Mouse (Mus musculus) erythroid progenitor cell, adult 5-6 weeks (primary cell): ENCODE measurements around the gene Tesk2. TPM values are rescaled to one million over a fixed set of nuclear protein-coding genes. Genes with fewer than 3 reads are reported as not detected.
"Not testable (repeated sequence)": the region's sequence is repeated elsewhere in the genome, so short reads cannot be mapped to it uniquely, and the experiment has no call there.

Source experiments
- ATAC-seq: replicated peaks from 2 replicates; pipeline ENCODE4 v1.8.0; 2016; ENCODE audit warnings: moderate number of reproducible peaks, mild to moderate bottlenecking, moderate TSS enrichment, inconsistent platforms; ENCODE audit not compliant: poor library complexity, low FRiP score, severe bottlenecking
- total RNA-seq, 2 experiments: library from RNA; stranded (forward) in 1 of 2; stranded (reverse) in 1 of 2; fragments of 150-400 nt in 1 of 2; fragments of 186-747, 209-891 nt in 1 of 2; gene quantifications; 2 replicates each; pipeline versions ENCODE4 v1.2.3 to v1.2.4; 2015 to 2017; ENCODE audit warnings: low replicate concordance in 2 of 2

The Tesk2 gene
- total RNA-seq, 2 experiments from 2014 or later: 3.6 to 17.2 TPM

GRCm38 (mm10) chr4:116830070-116830368 lies 109.3 kb downstream of the Tesk2 start:
- no peak for ATAC-seq

DNA sequence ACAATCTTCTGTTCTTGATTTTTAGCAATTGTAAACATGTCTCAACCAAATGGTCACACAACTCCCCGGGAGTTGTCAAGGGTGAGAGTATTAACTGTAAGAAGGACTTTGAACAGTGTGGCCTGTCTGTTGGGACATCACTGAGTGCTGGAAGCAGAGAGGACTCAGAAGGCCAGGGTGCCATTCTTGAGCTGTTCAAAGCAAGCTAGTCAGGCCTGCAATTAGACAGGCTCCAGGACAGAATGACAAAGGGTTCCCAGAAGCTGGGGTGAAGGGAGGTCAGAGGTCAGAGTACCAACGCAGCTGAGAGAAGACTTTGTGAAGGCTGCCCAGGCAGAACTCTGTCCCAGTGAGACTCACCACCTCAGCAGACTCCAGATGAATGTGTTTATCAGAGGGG lies 118.3 kb downstream of the Tesk2 start:
- no peak for ATAC-seq

- ATAC-seq: not testable (repeated sequence)
Observed at GRCm38 (mm10) chr4:116840096-116840495, 119.3 kb downstream of the Tesk2 start.

DNA sequence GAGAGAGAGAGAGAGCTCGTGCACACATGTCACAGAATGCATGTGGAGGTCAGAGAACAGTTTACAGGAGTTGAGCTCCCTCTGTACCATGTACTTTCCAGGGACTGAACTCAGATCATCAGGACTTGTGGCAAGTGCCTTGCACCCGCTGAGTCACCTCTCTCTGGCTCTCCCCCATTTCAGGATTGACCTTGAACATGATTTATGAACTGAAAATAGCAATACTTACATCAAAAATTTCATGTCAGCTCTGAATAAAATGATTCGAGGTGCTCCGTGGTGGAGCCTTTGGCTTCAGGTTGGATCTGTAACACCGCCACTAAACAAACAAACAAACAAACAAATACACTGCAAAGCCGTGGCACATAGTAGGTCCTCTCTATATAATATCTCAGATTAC lies 120.1 kb downstream of the Tesk2 start:
- ATAC-seq: no peak

GRCm38 (mm10) chr4:116844324-116844723 lies 123.6 kb downstream of the Tesk2 start:
- ATAC-seq: no peak

DNA sequence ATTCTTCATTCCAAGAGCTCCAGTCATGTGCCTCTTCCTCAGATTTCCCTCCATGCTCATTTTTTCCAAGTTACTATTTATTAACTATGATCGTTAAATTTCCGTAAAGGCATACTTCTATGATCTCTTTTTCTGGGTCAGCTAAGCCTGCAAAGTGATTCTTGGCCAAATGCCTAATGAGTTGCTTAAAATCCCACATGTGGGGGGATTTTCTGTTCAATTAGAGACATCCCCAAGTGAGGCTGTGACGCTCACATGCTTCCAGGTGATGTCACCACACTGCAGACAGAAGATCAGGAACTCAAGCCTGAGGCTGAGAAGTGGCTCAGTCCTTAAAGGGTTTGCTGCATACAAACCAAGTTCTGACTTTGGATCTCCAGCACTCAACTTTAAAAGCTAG lies 129.2 kb downstream of the Tesk2 start:
- no peak for ATAC-seq

DNA sequence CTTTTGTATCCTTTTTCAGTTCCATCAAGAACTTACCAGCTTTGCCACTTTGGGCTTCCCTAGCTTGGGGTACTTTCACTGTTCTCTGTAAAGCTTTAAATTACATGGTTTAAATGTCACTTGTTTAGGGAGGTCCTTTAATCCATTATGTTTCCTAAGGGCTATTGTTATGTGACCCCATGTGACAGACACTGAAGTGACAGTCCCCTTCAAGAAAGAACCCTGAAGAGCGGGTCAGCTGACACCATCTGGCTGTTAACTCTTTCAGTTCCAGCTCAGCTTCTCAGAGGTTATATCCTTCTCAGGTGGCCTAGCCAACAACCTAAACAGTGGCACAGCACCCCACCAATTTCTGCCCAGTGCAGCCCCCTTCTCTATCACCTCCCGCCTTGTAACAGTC lies 133.5 kb downstream of the Tesk2 start:
- no peak for ATAC-seq

Other genes starting within 250 kb of the Tesk2 start
- 12.2 and 13.3 TPM in 2 replicates for gene Ipp, start 213.4 kb upstream of the Tesk2 start, total RNA-seq (2015; ENCODE audit: low replicate concordance)
- 30.0 and 32.3 TPM in 2 replicates for gene Ipp, start 213.4 kb upstream of the Tesk2 start, total RNA-seq (2017; ENCODE audit: low replicate concordance)
- 5.9 and 10.1 TPM in 2 replicates for gene Tmem69, start 165.0 kb upstream of the Tesk2 start, total RNA-seq (2015; ENCODE audit: low replicate concordance)
- 2.4 and 9.8 TPM in 2 replicates for gene Tmem69, start 165.0 kb upstream of the Tesk2 start, total RNA-seq (2017; ENCODE audit: low replicate concordance)
- gene Gpbp1l1, start 163.3 kb upstream of the Tesk2 start, total RNA-seq (2015; ENCODE audit: low replicate concordance): 90.1 and 126 TPM in 2 replicates
- gene Gpbp1l1, start 163.3 kb upstream of the Tesk2 start, total RNA-seq (2017; ENCODE audit: low replicate concordance): 101 and 136 TPM in 2 replicates
- 5.9 TPM in 1 of 2 replicates, not detected in the other for gene Ccdc17, start 124.3 kb upstream of the Tesk2 start, total RNA-seq (2015; ENCODE audit: low replicate concordance)
- 2.6 and 5.3 TPM in 2 replicates for gene Ccdc17, start 124.3 kb upstream of the Tesk2 start, total RNA-seq (2017; ENCODE audit: low replicate concordance)
- 75.5 and 103 TPM in 2 replicates for gene Nasp, start 93.0 kb upstream of the Tesk2 start, total RNA-seq (2015; ENCODE audit: low replicate concordance)
- 126 and 154 TPM in 2 replicates for gene Nasp, start 93.0 kb upstream of the Tesk2 start, total RNA-seq (2017; ENCODE audit: low replicate concordance)
- 130 and 134 TPM in 2 replicates for gene Akr1a1, start 69.3 kb upstream of the Tesk2 start, total RNA-seq (2015; ENCODE audit: low replicate concordance)
- 99.1 and 124 TPM in 2 replicates for gene Akr1a1, start 69.3 kb upstream of the Tesk2 start, total RNA-seq (2017; ENCODE audit: low replicate concordance)
- gene Prdx1, start 35.4 kb upstream of the Tesk2 start, total RNA-seq (2015; ENCODE audit: low replicate concordance): 99.3 and 104 TPM in 2 replicates
- gene Prdx1, start 35.4 kb upstream of the Tesk2 start, total RNA-seq (2017; ENCODE audit: low replicate concordance): 39.4 and 52.6 TPM in 2 replicates
- 2.9 and 12.6 TPM in 2 replicates for gene Mmachc, start 12.5 kb upstream of the Tesk2 start, total RNA-seq (2015; ENCODE audit: low replicate concordance)
- 1.5 and 3.6 TPM in 2 replicates for gene Mmachc, start 12.5 kb upstream of the Tesk2 start, total RNA-seq (2017; ENCODE audit: low replicate concordance)
- 61.2 and 127 TPM in 2 replicates for gene Ccdc163, start 12.4 kb upstream of the Tesk2 start, total RNA-seq (2015; ENCODE audit: low replicate concordance)
- 11.7 and 21.4 TPM in 2 replicates for gene Ccdc163, start 12.4 kb upstream of the Tesk2 start, total RNA-seq (2017; ENCODE audit: low replicate concordance)
- 4.6 and 6.8 TPM in 2 replicates for gene Toe1, start 86.7 kb downstream of the Tesk2 start, total RNA-seq (2015; ENCODE audit: low replicate concordance)
- 4.1 and 27.0 TPM in 2 replicates for gene Toe1, start 86.7 kb downstream of the Tesk2 start, total RNA-seq (2017; ENCODE audit: low replicate concordance)
- 0.84 and 9.4 TPM in 2 replicates for gene Mutyh, start 86.8 kb downstream of the Tesk2 start, total RNA-seq (2015; ENCODE audit: low replicate concordance)
- gene Mutyh, start 86.8 kb downstream of the Tesk2 start, total RNA-seq (2017; ENCODE audit: low replicate concordance): 1.2 TPM in 1 of 2 replicates, not detected in the other
- not detected in 2 replicates for gene Hpdl, start 100.8 kb downstream of the Tesk2 start, total RNA-seq (2015; ENCODE audit: low replicate concordance)
- not detected in 2 replicates for gene Hpdl, start 100.8 kb downstream of the Tesk2 start, total RNA-seq (2017; ENCODE audit: low replicate concordance)
- not detected in 2 replicates for gene Zswim5, start 156.4 kb downstream of the Tesk2 start, total RNA-seq (2015; ENCODE audit: low replicate concordance)
- gene Zswim5, start 156.4 kb downstream of the Tesk2 start, total RNA-seq (2017; ENCODE audit: low replicate concordance): not detected in 2 replicates